Mouse (Mus musculus): ENCODE results near the gene Sema7a.
A peak's percentile ranks its signal among the peaks of the same experiment; 100 is the strongest.

The Sema7a gene

GRCm38 (mm10) chr9:58011027-58011426 lies 71.1 kb downstream of the Sema7a start:
- DNase-seq (ENCODE audit: low read depth, low spot score) = peak; percentile 85

- no peak for DNase-seq (ENCODE audit: low read depth, low spot score)
Observed at GRCm38 (mm10) chr9:58011552-58011951, 71.6 kb downstream of the Sema7a start.

Measured in ZHBTc4 (cell line).